Mouse (Mus musculus) embryonic facial prominence, embryonic 11.5 days (tissue): ENCODE results near the gene Lipc. TPM values are rescaled to one million over a fixed set of nuclear protein-coding genes. Genes with fewer than 3 reads are reported as not detected.

ENCODE experiments used
- ATAC-seq: fragments of 200-750 bp; cut with Nextera tagmentation; replicated peaks from 2 replicates; pipeline ENCODE4 v1.8.0; 2017; ENCODE audit warnings: low read depth; ENCODE audit not compliant: insufficient number of reproducible peaks, low FRiP score, low TSS enrichment
- DNase-seq: peaks from one replicate; pipeline ENCODE4 v3.0.0-alpha.2; 2015; ENCODE audit warnings: low spot score
- H3K27ac ChIP-seq: fragments of 300-500 bp; sonication (generic); replicated peaks from 2 replicates; pipeline ENCODE4 v1.5.1; 2014; ENCODE audit warnings: mild to moderate bottlenecking, low read depth, low read length, control low read depth
- H3K27me3 ChIP-seq: fragments of 300-500 bp; sonication (generic); 2 replicates; pipeline ENCODE4 v1.6.1; 2014; ENCODE audit warnings: mild to moderate bottlenecking, low read length, moderate library complexity, mixed read lengths; ENCODE audit not compliant: control insufficient read depth, insufficient read depth
- H3K36me3 ChIP-seq: fragments of 300-500 bp; sonication (generic); replicated peaks from 2 replicates; pipeline ENCODE4 v1.6.1; 2014; ENCODE audit warnings: low read depth, mild to moderate bottlenecking, low read length, moderate library complexity, mixed read lengths; ENCODE audit not compliant: control insufficient read depth, insufficient read depth
- H3K4me1 ChIP-seq: fragments of 300-500 bp; sonication (generic); 2 replicates; pipeline ENCODE4 v1.6.1; 2014; ENCODE audit warnings: low read length, mixed read lengths; ENCODE audit not compliant: control insufficient read depth, insufficient read depth
- H3K4me2 ChIP-seq: fragments of 300-500 bp; sonication (generic); 2 replicates; pipeline ENCODE4 v1.6.1; 2014; ENCODE audit warnings: low read depth, mild to moderate bottlenecking, control low read depth, low read length, moderate library complexity
- H3K4me3 ChIP-seq: fragments of 300-500 bp; sonication (generic); 2 replicates; pipeline ENCODE4 v1.5.1; 2014; ENCODE audit warnings: low read depth, low read length, control low read depth
- H3K9ac ChIP-seq: fragments of 300-500 bp; sonication (generic); replicated peaks from 2 replicates; pipeline ENCODE4 v1.6.1; 2014; ENCODE audit warnings: mild to moderate bottlenecking, control low read depth, low read length
- H3K9me3 ChIP-seq: fragments of 300-500 bp; sonication (generic); replicated peaks from 2 replicates; pipeline ENCODE4 v1.6.1; 2016; ENCODE audit warnings: mild to moderate bottlenecking, low read length, inconsistent platforms, mixed read lengths; ENCODE audit not compliant: control insufficient read depth
- WGBS: fragments of 180-500 bp; shearing (Covaris S2); extraction: QIAGEN DNeasy Blood & Tissue Kit; methylation state at CpG from one replicate; pipeline ENCODE4 v1.1.7; 2014; 5-methylcytosine and 5-hydroxymethylcytosine counted together
- polyA plus RNA-seq: library from polyadenylated mRNA; unstranded; fragments of >200 nt; fragmentation: Nextera tagmentation; extraction: Ambion mirVana; gene quantifications from 2 replicates; pipeline ENCODE4 v1.2.1, GENCODE M21; 2014

The Lipc gene
- polyA plus RNA-seq, 1 experiment from 2014 or later, result not detected

- Histone ChIP-seq H3K27ac (no peak overlapping the region), H3K4me1 (no peaks in the 10 kb centered on the region), H3K4me2 (no peak overlapping the region), H3K9ac (no peak overlapping the region), H3K36me3 (no peaks in the 10 kb centered on the region), H3K9me3 (no peaks in the 10 kb centered on the region), H3K27me3 (no peaks in the 10 kb centered on the region), H3K4me3 (no peak overlapping the region)
- WGBS, result 68% methylated on average over 2 of the region's 2 CpGs
- no peak for ATAC-seq
- DNase-seq, result no peak
Observed at GRCm38 (mm10) chr9:70795439-70795757, 156.6 kb downstream of the Lipc start.

- no peak overlapping the region for H3K9ac ChIP-seq
- ATAC-seq (no peak), DNase-seq (no peak)
- H3K4me2 ChIP-seq, result no peak overlapping the region
- no peak overlapping the region for H3K27ac ChIP-seq
- no peaks in the 10 kb centered on the region for H3K4me1 ChIP-seq
- no peaks in the 10 kb centered on the region for H3K36me3 ChIP-seq
- no peaks in the 10 kb centered on the region for H3K9me3 ChIP-seq
- H3K27me3 ChIP-seq, result no peaks in the 10 kb centered on the region
- H3K4me3 ChIP-seq, result no peak overlapping the region
- 83% methylated on average over 15 of the region's 15 CpGs for WGBS
Observed at GRCm38 (mm10) chr9:70794643-70795438, 157.2 kb downstream of the Lipc start.

GRCm38 (mm10) chr9:70790621-70791020 is 161.4 kb downstream of the Lipc start:
- Histone ChIP-seq H3K9me3 (no peaks in the 10 kb centered on the region), H3K4me3 (no peak overlapping the region), H3K9ac (no peak overlapping the region), H3K4me1 (no peaks in the 10 kb centered on the region), H3K27ac (no peak overlapping the region), H3K36me3 (no peaks in the 10 kb centered on the region), H3K27me3 (no peaks in the 10 kb centered on the region), H3K4me2 (no peak overlapping the region)
- 88% methylated on average over 4 of the region's 4 CpGs for WGBS
- no peak for ATAC-seq
- no peak for DNase-seq

- Histone ChIP-seq H3K4me1 (no peaks in the 10 kb centered on the region), H3K9ac (no peak overlapping the region), H3K9me3 (no peaks in the 10 kb centered on the region), H3K36me3 (no peaks in the 10 kb centered on the region), H3K4me3 (no peak overlapping the region), H3K27me3 (no peaks in the 10 kb centered on the region), H3K4me2 (no peak overlapping the region), H3K27ac (no peak overlapping the region)
- WGBS, result 84% methylated on average over 7 of the region's 7 CpGs
- no peak for ATAC-seq
- no peak for DNase-seq
Observed at GRCm38 (mm10) chr9:70788705-70789104, 163.3 kb downstream of the Lipc start.

GRCm38 (mm10) chr9:70782191-70782590 is 169.8 kb downstream of the Lipc start:
- 64% methylated on average over 3 of the region's 3 CpGs for WGBS
- peak; percentile 9 for DNase-seq
- no peak for ATAC-seq

GRCm38 (mm10) chr9:70775517-70775916 is 176.5 kb downstream of the Lipc start:
- H3K4me2 ChIP-seq, result no peak overlapping the region
- 91% methylated on average over 2 of the region's 2 CpGs for WGBS
- no peaks in the 10 kb centered on the region for H3K9me3 ChIP-seq
- H3K4me1 ChIP-seq, result no peaks in the 10 kb centered on the region
- H3K27me3 ChIP-seq, result no peaks in the 10 kb centered on the region
- H3K4me3 ChIP-seq, result no peak overlapping the region
- H3K9ac ChIP-seq, result no peak overlapping the region
- DNase-seq (no peak), ATAC-seq (no peak)
- H3K27ac ChIP-seq, result no peak overlapping the region
- H3K36me3 ChIP-seq, result no peaks in the 10 kb centered on the region

More at GRCm38 (mm10) chr9:70782191-70782590, 169.8 kb downstream of the Lipc start:
- no peak overlapping the region for H3K27ac ChIP-seq
- no peaks in the 10 kb centered on the region for H3K36me3 ChIP-seq
- H3K27me3 ChIP-seq, result no peaks in the 10 kb centered on the region
- no peak overlapping the region for H3K4me3 ChIP-seq
- no peak overlapping the region for H3K4me2 ChIP-seq
- no peak overlapping the region for H3K9ac ChIP-seq
- no peaks in the 10 kb centered on the region for H3K9me3 ChIP-seq
- no peaks in the 10 kb centered on the region for H3K4me1 ChIP-seq

- WGBS, result 84% methylated on average over 5 of the region's 5 CpGs
Observed at GRCm38 (mm10) chr9:70760974-70761373, 191.1 kb downstream of the Lipc start.

GRCm38 (mm10) chr9:70751504-70752222 is 200.4 kb downstream of the Lipc start:
- ATAC-seq (no peak), DNase-seq (no peak)
- H3K27me3 ChIP-seq, result no peaks in the 10 kb centered on the region
- no peaks in the 10 kb centered on the region for H3K9me3 ChIP-seq
- no peak overlapping the region for H3K27ac ChIP-seq
- H3K4me3 ChIP-seq, result no peak overlapping the region
- no peak overlapping the region for H3K4me2 ChIP-seq
- H3K36me3 ChIP-seq, result no peaks in the 10 kb centered on the region; the same call in 1 of the 2 replicates
- no peak overlapping the region for H3K9ac ChIP-seq
- no peaks in the 10 kb centered on the region for H3K4me1 ChIP-seq
- 86% methylated on average over 3 of the region's 3 CpGs for WGBS

More at GRCm38 (mm10) chr9:70760974-70761373, 191.1 kb downstream of the Lipc start:
- H3K27ac ChIP-seq, result no peak overlapping the region
- DNase-seq, result no peak
- H3K36me3 ChIP-seq, result no peaks in the 10 kb centered on the region
- no peak overlapping the region for H3K4me2 ChIP-seq
- H3K4me1 ChIP-seq, result no peaks in the 10 kb centered on the region
- no peak overlapping the region for H3K9ac ChIP-seq
- H3K27me3 ChIP-seq, result no peaks in the 10 kb centered on the region
- no peaks in the 10 kb centered on the region for H3K9me3 ChIP-seq
- ATAC-seq, result no peak
- no peak overlapping the region for H3K4me3 ChIP-seq
